21 mouse cellular contexts compared by ENCODE assay signal in the genomic region with DNA sequence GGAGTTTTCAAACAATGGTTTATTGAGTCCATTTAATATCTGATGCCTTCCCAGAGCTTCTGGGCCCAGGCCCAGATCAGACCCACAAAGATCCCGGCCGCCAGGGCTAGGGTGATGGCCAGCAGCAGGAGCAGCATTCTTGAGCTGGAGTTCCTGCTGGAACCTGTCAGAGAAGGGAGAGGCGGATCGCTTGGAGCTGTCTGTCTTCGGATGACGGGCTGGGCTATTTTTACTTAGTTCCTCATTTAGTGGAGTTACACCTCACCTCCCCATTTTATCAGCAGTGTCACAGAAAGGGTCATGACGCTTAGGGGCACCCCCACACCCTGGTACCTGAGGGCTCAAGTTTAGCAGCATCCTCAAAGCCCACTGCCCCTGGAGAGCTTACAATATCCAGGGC. TPM values are rescaled to one million over a fixed set of nuclear protein-coding genes. Genes with fewer than 3 reads are reported as not detected.
A peak's percentile ranks its signal among the peaks of the same experiment; 100 is the strongest.
DNase-seq lines count a peak whose midpoint lies in the region; ATAC-seq lines count a peak whose summit lies in the region.
"Had no signal": no experiment of that assay in that cellular context is flagged by ENCODE, and none has a peak within 500 bp of the region (broad histone marks: within the 10 kb centered on the region; RNA-seq: fewer than 3 reads in every experiment).

No protein-coding gene starts in this region.

- H3K36me3 ChIP-seq in heart, embryonic 13.5 days: no peaks in the 10 kb centered on the region

- WGBS in heart, embryonic 13.5 days: 20% methylated on average over 7 of the region's 7 CpGs

- intact Hi-C loops in heart, postnatal 36 days (cut with DNase I): no loop called here

- H3K9ac ChIP-seq in heart, embryonic 13.5 days: peak overlapping the region; percentile 57
- H3K9ac ChIP-seq: lung, embryonic 14.5 days had no signal

- peak overlapping the region; percentile 14; the same call in 1 of the 2 replicates for H3K4me2 ChIP-seq in heart, embryonic 13.5 days
- H3K4me2 ChIP-seq: lung, embryonic 14.5 days had no signal

- no peak for ATAC-seq in heart, embryonic 13.5 days (ENCODE audit: extremely low read depth, insufficient number of reproducible peaks, low FRiP score, low TSS enrichment)
- peak; percentile 79 for ATAC-seq in megakaryocyte progenitor cell, adult 5-6 weeks (replicated peaks; ENCODE audit: poor library complexity)
- ATAC-seq: CD4-positive, CD25-positive, alpha-beta regulatory T cell, adult 4 months; inflammation-experienced regulatory T-cells, adult 6 months had no signal

- no peak for DNase-seq in heart, postnatal 36 days
- peak; percentile 81 for DNase-seq in A20 (ENCODE audit: low read depth, low spot score)
- peak; percentile 67 for DNase-seq in MEL-GATA-1-ER (ENCODE audit: extremely low read depth, low read depth)
- DNase-seq in testis, postnatal 10 days (ENCODE audit: low spot score): no peak
- DNase-seq in kidney, adult 18-20 months: no peak
- DNase-seq: cerebellum, adult 9-10 months; embryo, embryonic 11 days; layer of hippocampus, adult 9-11 months; liver; lung, embryonic 14.5 days; midbrain, embryonic 14.5 days had no signal

- H3K27ac ChIP-seq in heart, embryonic 13.5 days (replicated peaks): peak overlapping the region; percentile 53
- H3K27ac ChIP-seq: kidney, postnatal 0 days had no signal

- H3K4me1 ChIP-seq in heart, embryonic 13.5 days: peaks cover 53% of the 10 kb centered on the region

- no peaks in the 10 kb centered on the region for H3K27me3 ChIP-seq in heart, embryonic 13.5 days (replicated peaks)

- no peaks in the 10 kb centered on the region for H3K9me3 ChIP-seq in heart, embryonic 13.5 days

- H3K4me3 ChIP-seq in heart, embryonic 13.5 days: no peak overlapping the region
- H3K4me3 ChIP-seq: erythroblast, embryonic 14.5 days had no signal

RNA-seq across cellular contexts. Expression of gene Zp1, which starts 6.1 kb away (rescaled TPM):
- polyA plus RNA-seq in heart, embryonic 13.5 days (2015; fragmentation: Nextera tagmentation; extraction: Ambion mirVana): 0.08 TPM in 1 of 2 replicates, not detected in the other
- not detected for total RNA-seq in heart, postnatal 36 days (2021)
- total RNA-seq in megakaryocyte progenitor cell, adult 5-6 weeks (2015): not detected in 2 replicates
- not detected in 2 replicates for total RNA-seq in megakaryocyte progenitor cell, adult 5-6 weeks (2017)
- total RNA-seq: left cerebral cortex, postnatal 14 days had no signal
- polyA plus RNA-seq: CD4-positive, CD25-positive, alpha-beta regulatory T cell, adult 4 months; erythroblast, embryonic 14.5 days; gonadal fat pad, adult 2 months; inflammation-experienced regulatory T-cells, adult 6 months; kidney, postnatal 0 days; lung, embryonic 14.5 days; neural tube, embryonic 11.5 days; stomach, embryonic 16.5 days had no signal

RNA-seq across cellular contexts. Expression of gene Prpf19, which starts 19.3 kb away (rescaled TPM):
- polyA plus RNA-seq in heart, embryonic 13.5 days (2015; fragmentation: Nextera tagmentation; extraction: Ambion mirVana): 30.3 TPM in 2 replicates
- total RNA-seq in heart, postnatal 36 days (2021): 100 to 1,000 TPM; 218 to 273 TPM
- total RNA-seq in megakaryocyte progenitor cell, adult 5-6 weeks (2015): 70.5 and 77.5 TPM in 2 replicates
- 159 and 191 TPM in 2 replicates for total RNA-seq in megakaryocyte progenitor cell, adult 5-6 weeks (2017)

RNA-seq across cellular contexts. Expression of gene Ptgdr2, which starts 22.7 kb away (rescaled TPM):
- polyA plus RNA-seq in heart, embryonic 13.5 days (2015; fragmentation: Nextera tagmentation; extraction: Ambion mirVana): 0.11 TPM in 1 of 2 replicates, not detected in the other
- total RNA-seq in heart, postnatal 36 days (2021): under 1 TPM in 1 of 2 experiments, not detected in 1; 0.14 TPM
- 0.07 and 0.17 TPM in 2 replicates for total RNA-seq in megakaryocyte progenitor cell, adult 5-6 weeks (2015)
- total RNA-seq in megakaryocyte progenitor cell, adult 5-6 weeks (2017): 0.07 TPM in 1 of 2 replicates, not detected in the other
- polyA plus RNA-seq: CD4-positive, CD25-positive, alpha-beta regulatory T cell, adult 4 months; erythroblast, embryonic 14.5 days; kidney, postnatal 0 days; lung, embryonic 14.5 days; neural tube, embryonic 11.5 days; stomach, embryonic 16.5 days had no signal

RNA-seq across cellular contexts. Expression of gene Tmem109, which starts 32.5 kb away (rescaled TPM):
- 84.7 and 87.1 TPM in 2 replicates for polyA plus RNA-seq in heart, embryonic 13.5 days (2015; fragmentation: Nextera tagmentation; extraction: Ambion mirVana)
- 100 to 1,000 TPM in 1 of 2 experiments, 10 to 100 TPM in 1; 97.4 to 107 TPM for total RNA-seq in heart, postnatal 36 days (2021)
- 14.9 and 16.5 TPM in 2 replicates for total RNA-seq in megakaryocyte progenitor cell, adult 5-6 weeks (2015)
- 13.2 and 17.8 TPM in 2 replicates for total RNA-seq in megakaryocyte progenitor cell, adult 5-6 weeks (2017)

RNA-seq across cellular contexts. Expression of gene Ccdc86, which starts 34.8 kb away (rescaled TPM):
- polyA plus RNA-seq in heart, embryonic 13.5 days (2015; fragmentation: Nextera tagmentation; extraction: Ambion mirVana): 18.8 and 19.9 TPM in 2 replicates
- total RNA-seq in heart, postnatal 36 days (2021): 1 to 10 TPM; 6.3 to 6.5 TPM
- 28.1 and 31.0 TPM in 2 replicates for total RNA-seq in megakaryocyte progenitor cell, adult 5-6 weeks (2015)
- total RNA-seq in megakaryocyte progenitor cell, adult 5-6 weeks (2017): 17.6 and 20.5 TPM in 2 replicates

Comparison
In these comparisons a context has a peak if more than half of its experiments do, and no peak if none do; other contexts are left out.
1. DNase-seq: peak in A20 (single experiment) and MEL-GATA-1-ER (single experiment); none in heart, postnatal 36 days (0 of 2), testis, postnatal 10 days (single experiment) and kidney, adult 18-20 months (single experiment).